Mouse (Mus musculus): ENCODE measurements around the gene Rnf126.
A peak's percentile ranks its signal among the peaks of the same experiment; 100 is the strongest.

Rnf126 gene

GRCm38 (mm10) chr10:79766508-79767325 is at the start of gene Rnf126:
Gene Rnf126, minus strand, starts transcription at chr10:79766952.
- DNase-seq, result peak; percentile 99

DNA sequence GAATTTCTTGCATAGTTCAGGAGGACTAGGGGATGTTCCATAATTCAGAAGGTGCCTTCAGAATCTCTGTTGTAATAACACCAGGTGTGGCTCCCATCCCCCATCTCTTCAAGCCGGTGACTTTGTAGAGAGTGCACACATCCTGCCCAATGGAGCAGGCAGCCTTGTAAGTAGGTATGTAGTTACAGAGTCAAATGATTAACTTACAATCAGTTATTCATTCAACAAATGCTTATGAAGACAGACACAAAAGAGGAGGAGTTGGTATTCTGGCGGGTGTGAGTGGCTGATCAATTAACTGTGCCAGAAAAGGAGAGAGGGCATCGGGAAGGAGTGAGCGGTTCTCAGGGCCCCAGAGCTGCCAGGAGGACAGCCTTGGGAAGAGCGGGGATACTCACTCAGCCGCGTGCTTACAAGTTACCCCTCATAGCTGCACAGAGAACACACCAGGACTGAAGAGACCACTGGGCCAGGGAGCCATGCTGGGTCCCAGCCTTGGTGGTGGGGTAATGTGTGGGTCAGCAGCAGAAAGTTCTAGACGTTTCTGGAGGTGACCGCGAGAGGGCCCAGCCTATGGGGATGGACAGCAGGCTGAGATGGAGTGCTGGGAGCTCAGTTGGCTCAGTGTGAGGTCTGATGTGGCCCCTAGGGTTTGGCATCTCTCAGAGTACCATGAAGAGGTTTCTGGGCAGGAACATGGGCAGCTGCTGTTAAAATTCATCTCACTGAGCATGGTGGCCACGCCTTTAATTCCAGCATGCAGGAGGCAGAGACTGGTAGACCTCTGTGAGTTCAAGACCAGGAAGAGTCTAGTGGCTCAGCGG is 49.1 kb upstream of the Rnf126 start:
- DNase-seq, result peak; percentile 61

GRCm38 (mm10) chr10:79814271-79814842 is 47.6 kb upstream of the Rnf126 start:
- DNase-seq, result no peak

GRCm38 (mm10) chr10:79811736-79812637 is 45.2 kb upstream of the Rnf126 start:
- peak; percentile 96 for DNase-seq

DNA sequence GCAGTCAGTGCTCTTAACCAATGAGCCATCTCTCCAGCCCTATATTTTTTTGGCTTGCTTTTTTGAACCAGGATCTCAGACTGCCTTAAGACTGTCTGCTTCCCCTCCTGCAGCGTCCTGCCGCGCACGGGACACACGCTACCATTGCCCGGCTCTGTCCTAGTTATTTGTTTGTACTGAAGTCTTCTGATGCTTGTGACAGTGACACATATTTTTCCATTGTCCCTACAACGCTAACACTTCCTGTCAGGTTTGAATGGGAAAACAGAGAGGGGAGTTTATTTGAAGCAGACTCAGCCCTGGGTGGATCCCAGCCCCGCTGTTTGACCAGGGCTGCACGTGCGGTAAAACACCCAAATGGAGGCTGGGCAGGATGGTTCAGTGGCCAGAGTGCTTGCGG is 42.0 kb upstream of the Rnf126 start:
- no peak for DNase-seq

DNA sequence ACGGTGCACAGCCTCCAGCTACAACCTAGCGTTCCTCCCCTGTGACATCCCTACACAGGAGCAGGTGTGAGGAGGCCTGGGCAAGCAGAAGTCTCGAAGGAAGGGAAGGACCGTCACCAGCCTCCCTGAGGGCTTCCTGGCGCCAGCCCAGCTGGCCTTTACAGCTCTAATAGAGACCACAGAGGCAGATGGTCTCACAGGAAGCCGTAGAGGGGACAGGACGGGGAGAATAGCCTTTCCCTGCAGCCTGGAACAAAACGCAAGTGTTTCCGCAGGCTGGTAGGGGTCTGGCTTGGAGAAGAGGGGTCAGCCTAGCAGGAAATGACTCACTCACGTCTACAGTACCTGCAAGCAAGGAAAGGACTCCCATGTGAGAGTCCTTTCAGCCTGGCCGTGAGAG is 41.1 kb upstream of the Rnf126 start:
- no peak for DNase-seq

DNA sequence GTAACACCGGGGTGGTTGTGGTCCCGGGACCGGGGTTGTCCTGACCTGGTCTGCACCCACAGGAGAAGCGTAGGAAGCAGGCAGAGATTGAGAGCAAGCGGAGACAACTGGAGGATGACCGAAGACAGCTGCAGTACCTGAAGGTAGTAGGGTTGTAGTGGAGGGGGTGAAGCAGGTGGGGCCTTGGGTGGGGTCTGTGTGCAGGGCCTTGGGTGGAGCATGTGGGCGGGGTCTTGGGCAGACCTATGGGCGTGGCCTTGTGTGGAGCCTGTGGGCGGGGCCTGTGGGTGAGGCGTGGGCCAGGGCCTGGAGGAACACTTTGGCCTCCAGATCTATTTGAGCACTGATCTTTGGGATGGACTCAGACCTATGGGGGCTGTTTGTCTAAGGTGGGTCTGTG is 40.2 kb upstream of the Rnf126 start:
- no peak for DNase-seq

DNA sequence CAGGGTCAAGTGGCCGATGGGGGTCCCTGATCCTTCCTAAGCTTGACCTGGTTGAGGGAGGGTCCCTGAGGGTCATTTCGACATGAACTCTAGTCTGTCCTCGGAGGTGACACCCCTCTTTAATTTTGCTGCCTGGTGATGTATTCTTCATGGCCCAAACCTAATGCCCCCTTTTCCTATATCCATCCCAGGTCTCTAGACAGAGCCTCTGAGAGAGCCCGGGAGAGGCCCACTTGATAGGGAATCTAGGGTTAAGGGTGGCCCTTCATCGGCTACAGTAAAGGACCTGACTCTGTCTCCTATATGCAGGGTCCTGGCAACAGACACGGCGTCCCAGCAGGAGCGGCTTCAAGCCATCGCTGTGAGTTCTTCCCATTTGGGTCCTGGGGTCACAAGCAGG is 39.6 kb upstream of the Rnf126 start:
- no peak for DNase-seq

DNA sequence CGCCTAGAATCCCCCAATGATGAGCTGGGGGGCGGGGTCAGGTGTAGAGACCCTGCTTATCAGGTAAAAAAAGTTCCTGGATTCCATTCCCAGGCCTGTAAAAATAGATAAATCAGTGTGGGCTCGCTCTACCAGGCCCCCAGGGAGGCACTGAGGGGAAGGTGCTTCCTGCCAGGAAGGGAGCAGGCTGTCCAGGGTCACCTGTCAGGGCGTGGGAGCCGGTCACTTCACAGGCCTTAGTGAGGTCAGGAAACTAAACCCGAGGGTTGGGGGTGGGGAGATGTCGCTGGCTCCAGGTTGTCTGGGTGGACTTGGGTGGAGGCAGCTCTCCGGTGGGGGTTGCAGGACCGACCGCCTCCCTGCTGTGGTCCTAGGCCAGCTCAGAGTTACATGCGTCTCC is 38.9 kb upstream of the Rnf126 start:
- no peak for DNase-seq

DNA sequence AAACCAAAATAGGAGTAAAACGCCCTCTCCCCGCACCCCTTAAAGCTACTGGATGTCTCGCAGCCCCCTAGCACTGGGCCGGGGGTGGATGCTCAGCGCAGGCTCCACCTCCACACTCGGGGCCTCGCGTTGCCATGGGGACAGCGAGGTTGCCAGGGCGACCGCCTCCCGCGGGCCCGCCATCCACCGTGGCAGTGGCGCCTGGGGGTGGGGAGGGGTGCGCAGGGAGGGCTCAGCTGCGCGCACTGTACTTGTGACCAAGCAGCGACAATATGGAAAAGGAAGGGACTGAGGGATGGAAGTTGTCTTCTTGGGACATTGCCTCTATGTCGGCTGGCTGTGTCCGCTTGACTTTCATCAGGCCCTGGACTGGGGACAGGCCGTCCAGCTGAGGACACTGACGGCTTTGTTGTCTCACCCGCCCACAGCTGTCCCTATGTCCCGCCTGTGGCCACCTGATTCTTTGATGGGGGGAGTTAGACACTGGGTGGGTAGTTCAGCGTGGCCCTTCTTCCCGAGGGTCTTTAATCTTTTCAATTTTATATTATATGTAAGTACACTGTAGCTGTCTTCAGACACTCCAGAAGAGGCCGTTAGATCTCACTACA is 37.1 kb upstream of the Rnf126 start:
- peak; percentile 45 for DNase-seq

GRCm38 (mm10) chr10:79802331-79802971 is 35.7 kb upstream of the Rnf126 start:
- DNase-seq, result no peak

DNA sequence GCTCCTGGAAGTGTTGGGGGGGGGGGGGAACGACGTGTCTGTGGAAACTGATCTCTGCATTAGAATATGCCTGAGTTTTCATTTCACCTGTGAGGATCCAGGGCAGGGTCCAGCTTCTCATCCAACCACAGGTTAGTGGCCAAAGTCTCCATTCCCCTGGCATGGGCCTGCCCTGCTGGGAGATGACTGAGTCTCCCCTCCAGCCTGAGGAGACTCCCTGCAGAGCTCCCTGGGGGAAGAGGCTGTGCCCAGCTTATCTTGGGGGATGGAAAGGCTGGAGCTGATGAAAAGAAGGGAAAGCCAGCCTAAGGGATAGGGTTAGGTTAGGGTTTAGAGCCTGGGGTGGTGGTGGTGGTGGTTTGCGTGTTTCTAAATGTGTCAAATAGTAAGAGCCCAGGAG is 35.1 kb upstream of the Rnf126 start:
- no peak for DNase-seq

DNA sequence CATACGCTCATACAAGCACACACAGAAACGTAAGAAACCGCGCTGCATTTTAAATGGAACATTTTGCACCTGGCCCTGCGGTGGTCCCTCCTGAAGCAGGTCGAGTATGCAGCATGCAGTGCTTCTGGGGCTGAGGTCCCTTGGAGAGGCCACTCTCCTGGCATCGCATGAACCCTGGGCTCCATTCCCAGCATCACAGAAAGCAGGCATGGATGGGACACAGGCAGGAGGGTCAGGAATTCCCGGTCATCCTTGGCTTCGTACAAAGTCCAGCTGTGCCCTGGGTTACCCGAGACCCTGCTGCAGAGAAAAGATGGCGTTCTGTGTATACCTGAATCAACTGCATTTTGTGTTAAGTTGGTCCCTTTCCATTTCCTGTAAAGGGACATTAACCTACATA is 33.8 kb upstream of the Rnf126 start:
- no peak for DNase-seq

- DNase-seq, result peak; percentile 48
These were observed 31.7 kb upstream of the Rnf126 start for GRCm38 (mm10) chr10:79798289-79798928.

DNA sequence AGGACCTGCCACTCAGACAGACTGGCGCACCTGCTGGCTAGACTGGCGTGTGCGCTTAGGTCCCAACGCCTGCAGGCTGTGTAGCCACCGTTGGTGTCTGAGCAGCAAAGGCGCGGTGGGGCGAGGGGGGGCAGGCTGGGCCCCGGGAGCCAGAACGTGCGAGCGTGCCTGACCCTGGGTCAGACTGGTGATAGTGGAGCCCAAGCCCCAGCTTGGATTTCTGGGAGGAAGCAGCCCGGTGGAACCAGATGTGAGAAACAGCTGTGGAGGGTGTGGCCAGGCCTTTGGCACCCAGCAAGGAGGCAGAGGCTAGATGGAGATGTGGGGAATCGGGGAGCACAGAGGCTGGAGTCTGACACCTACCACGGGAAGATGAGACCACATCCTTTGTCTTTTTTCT is 30.6 kb upstream of the Rnf126 start:
- peak; percentile 62 for DNase-seq

- DNase-seq, result no peak
These were observed 29.2 kb upstream of the Rnf126 start for GRCm38 (mm10) chr10:79795905-79796304.

- DNase-seq, result no peak
These were observed 27.8 kb upstream of the Rnf126 start for GRCm38 (mm10) chr10:79794491-79794931.

GRCm38 (mm10) chr10:79793738-79794490 is 27.2 kb upstream of the Rnf126 start:
- no peak for DNase-seq

GRCm38 (mm10) chr10:79793051-79793737 is 26.4 kb upstream of the Rnf126 start, which contains the start of gene Palm:
Gene Palm, plus strand, starts transcription at chr10:79793572.
- peak; percentile 95 for DNase-seq
